Mouse (Mus musculus) forebrain, embryonic 12.5 days (tissue): Measurements from ENCODE around the gene Pnpla2. TPM values are rescaled to one million over a fixed set of nuclear protein-coding genes. Genes with fewer than 3 reads are reported as not detected.

Source experiments
- ATAC-seq: fragments of 200-750 bp; cut with Nextera tagmentation; 2 replicates; pipeline ENCODE4 v1.8.0; 2017; ENCODE audit warnings: moderate TSS enrichment; ENCODE audit not compliant: low FRiP score
- H3K27ac ChIP-seq: fragments of 300-500 bp; sonication (generic); 2 replicates; pipeline ENCODE4 v1.5.1; 2016; ENCODE audit warnings: mild to moderate bottlenecking
- H3K27me3 ChIP-seq: fragments of 300-500 bp; sonication (generic); 2 replicates; pipeline ENCODE4 v1.6.1; 2016; ENCODE audit warnings: mild to moderate bottlenecking
- H3K36me3 ChIP-seq: fragments of 300-500 bp; sonication (generic); replicated peaks from 2 replicates; pipeline ENCODE4 v1.6.1; 2016; ENCODE audit warnings: mild to moderate bottlenecking
- H3K4me1 ChIP-seq: fragments of 300-500 bp; sonication (generic); 2 replicates; pipeline ENCODE4 v1.6.1; 2016
- H3K4me2 ChIP-seq: fragments of 300-500 bp; sonication (generic); 2 replicates; pipeline ENCODE4 v1.6.1; 2016; ENCODE audit warnings: mild to moderate bottlenecking, moderate library complexity
- H3K4me3 ChIP-seq: fragments of 300-500 bp; sonication (generic); replicated peaks from 2 replicates; pipeline ENCODE4 v1.5.1; 2016; ENCODE audit warnings: mild to moderate bottlenecking
- H3K9ac ChIP-seq: fragments of 300-500 bp; sonication (generic); 2 replicates; pipeline ENCODE4 v1.6.1; 2016; ENCODE audit warnings: mild to moderate bottlenecking
- H3K9me3 ChIP-seq: fragments of 300-500 bp; sonication (generic); 2 replicates; pipeline ENCODE4 v1.6.1; 2016
- WGBS: fragments of 180-500 bp; shearing (Covaris S2); methylation state at CpG from one replicate; pipeline ENCODE4 v1.1.7; 2016; 5-methylcytosine and 5-hydroxymethylcytosine counted together
- polyA plus RNA-seq: library from polyadenylated mRNA; unstranded; fragments of >200 nt; fragmentation: Nextera tagmentation; extraction: Ambion mirVana; gene quantifications from 2 replicates; pipeline ENCODE4 v1.2.1, GENCODE M21; 2016

Pnpla2 gene
- polyA plus RNA-seq, 1 experiment from 2014 or later, result 16.2 TPM

DNA sequence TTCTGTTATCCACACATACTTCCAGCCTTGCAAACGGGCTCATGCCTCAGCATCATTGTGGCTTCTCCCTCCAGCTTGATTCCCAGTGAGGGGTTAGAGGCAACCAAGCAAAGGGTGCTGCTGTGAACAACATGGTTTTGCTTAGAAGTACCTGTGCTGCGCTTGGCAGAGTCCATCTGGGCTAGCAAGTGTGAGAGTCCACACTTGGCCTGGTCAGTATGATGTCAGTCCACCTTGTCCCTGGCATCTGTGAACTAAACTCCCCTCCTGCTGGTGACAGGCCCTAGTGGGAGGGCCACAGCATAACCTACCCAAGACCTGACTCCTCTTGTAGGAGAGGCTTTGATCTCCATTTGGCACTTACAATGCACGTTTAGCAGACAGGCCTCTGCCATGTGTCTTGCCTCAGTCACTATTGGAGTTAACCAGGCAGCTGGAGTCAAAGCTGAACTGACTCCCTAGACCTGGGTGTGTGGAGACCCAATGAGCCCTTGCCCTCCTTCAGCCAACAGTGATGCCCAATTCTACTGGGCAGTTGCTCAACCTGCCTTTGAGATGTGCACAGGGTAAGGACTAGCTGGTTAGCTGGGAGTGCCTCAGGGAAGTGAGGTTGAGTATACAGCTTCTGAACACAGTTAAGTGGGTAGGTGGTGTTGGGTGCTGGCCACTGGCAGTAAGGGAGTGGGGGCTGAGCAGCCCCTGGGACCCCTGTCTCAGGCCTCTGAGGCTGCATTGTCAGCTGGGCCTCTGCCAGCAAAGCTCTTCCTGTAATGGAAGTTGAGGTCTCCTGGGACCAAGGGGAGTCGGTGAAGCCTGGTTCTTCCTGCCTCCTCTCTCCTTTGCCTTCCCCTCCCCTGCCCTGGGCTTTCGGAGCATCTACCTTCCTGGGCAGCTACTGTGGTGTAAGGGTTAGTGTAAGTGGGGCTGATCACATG, 29.5 kb downstream of the Pnpla2 start:
- 81% methylated on average over 5 of the region's 5 CpGs for WGBS
- ATAC-seq, result no peak
- Histone ChIP-seq H3K36me3 (no peaks in the 10 kb centered on the region), H3K9ac (no peak overlapping the region), H3K4me2 (no peak overlapping the region), H3K9me3 (no peaks in the 10 kb centered on the region), H3K4me3 (no peak overlapping the region), H3K27ac (no peak overlapping the region), H3K27me3 (peaks cover 30% of the 10 kb centered on the region), H3K4me1 (peaks cover 25% of the 10 kb centered on the region)

DNA sequence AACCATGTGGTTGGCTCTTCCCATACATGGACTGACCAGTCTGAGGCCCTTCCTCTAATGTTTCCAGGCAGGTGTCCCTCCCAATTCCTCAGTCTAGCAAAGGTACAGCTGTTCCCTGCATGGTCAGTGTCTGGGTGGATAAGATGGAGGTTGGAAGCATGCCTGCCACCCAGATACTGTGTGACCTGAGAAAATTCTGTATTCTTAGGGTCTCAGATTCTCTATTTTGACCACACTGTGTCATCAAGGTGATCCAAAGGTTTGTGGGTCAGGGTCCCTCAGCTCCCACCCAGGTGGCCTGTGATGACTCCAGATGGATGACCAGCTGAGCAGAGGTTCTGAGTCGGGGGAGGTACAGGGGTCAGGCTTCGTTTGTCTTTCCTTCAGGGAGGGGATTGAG, 30.2 kb downstream of the Pnpla2 start:
- H3K9ac ChIP-seq, result no peak overlapping the region
- H3K9me3 ChIP-seq, result no peaks in the 10 kb centered on the region
- WGBS, result 70% methylated on average over 2 of the region's 2 CpGs
- no peak for ATAC-seq
- peaks cover 25% of the 10 kb centered on the region for H3K4me1 ChIP-seq
- H3K4me2 ChIP-seq, result no peak overlapping the region
- H3K27ac ChIP-seq, result no peak overlapping the region
- no peaks in the 10 kb centered on the region for H3K36me3 ChIP-seq
- H3K4me3 ChIP-seq, result no peak overlapping the region
- H3K27me3 ChIP-seq, result peaks cover 28% of the 10 kb centered on the region

DNA sequence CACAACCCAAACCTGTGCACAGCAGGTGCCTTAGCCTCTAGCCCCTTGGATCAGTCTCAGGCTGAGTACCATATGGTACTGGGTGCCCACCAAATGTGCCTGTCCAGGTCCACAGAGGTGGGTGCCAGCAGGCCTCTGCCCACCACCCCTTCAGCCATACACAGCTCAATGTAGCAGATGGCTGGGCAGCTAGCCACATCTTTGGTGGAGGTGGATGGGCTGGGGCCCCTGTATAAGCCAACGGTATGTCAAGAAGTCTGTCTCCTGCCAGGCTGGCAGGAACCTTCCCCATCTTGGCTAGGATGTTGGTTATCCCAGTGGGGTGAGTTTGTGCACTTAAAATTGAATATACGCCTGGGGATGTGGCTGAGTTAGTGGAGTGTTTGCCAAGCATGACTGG, 30.6 kb downstream of the Pnpla2 start:
- H3K36me3 ChIP-seq, result no peaks in the 10 kb centered on the region
- H3K27me3 ChIP-seq, result peaks cover 25% of the 10 kb centered on the region
- WGBS, result 87% methylated on average over 2 of the region's 2 CpGs
- ATAC-seq, result no peak
- no peak overlapping the region for H3K4me2 ChIP-seq
- no peak overlapping the region for H3K9ac ChIP-seq
- H3K9me3 ChIP-seq, result no peaks in the 10 kb centered on the region
- H3K4me3 ChIP-seq, result no peak overlapping the region
- H3K27ac ChIP-seq, result no peak overlapping the region
- peaks cover 25% of the 10 kb centered on the region for H3K4me1 ChIP-seq

DNA sequence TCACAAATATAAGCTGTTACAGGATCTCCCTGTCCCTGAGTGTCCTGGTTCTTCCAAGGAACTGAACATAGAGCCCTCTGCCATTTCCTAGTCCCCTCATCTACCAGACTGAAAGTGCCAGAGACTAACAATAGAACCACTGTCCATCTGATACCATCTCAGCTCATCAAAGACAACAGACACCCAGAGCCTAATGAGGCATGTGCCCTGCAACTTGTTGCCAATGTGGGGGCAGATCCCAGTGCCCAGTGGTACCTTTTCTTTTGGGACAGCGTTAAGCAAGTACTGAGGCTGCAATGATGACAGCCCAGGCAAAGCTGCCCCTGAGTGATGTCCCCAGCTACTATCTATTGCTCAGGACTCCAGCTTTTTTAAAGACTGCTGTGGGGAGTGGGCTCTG, 31.2 kb downstream of the Pnpla2 start:
- no peak overlapping the region for H3K4me3 ChIP-seq
- no peak overlapping the region for H3K9ac ChIP-seq
- WGBS, result 86% methylated on average over 1 of the region's 1 CpGs

DNA sequence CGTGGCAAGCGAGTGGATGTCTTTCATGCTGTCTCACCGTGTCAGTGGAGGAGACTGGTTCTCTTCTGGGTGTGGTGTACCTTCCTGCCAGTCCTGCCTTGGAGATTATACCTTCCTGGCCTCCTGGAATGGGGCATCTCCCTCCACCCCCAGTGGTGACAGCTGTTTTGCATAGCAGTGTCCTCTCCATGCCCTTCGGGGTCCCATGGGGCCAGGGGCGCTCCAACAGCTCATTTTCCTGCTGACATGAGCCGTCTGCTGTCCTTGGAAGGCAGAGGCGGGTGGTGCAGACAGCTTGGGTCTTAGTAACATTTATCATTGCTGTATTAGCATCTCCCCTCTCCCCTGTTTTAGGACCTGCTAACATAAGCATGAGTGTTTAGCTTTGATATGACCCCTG, 32.1 kb downstream of the Pnpla2 start:
- Histone ChIP-seq H3K27ac (no peak overlapping the region), H3K4me3 (no peak overlapping the region), H3K4me2 (no peak overlapping the region), H3K9me3 (no peaks in the 10 kb centered on the region), H3K27me3 (peaks cover 18% of the 10 kb centered on the region), H3K9ac (no peak overlapping the region), H3K4me1 (peaks cover 13% of the 10 kb centered on the region), H3K36me3 (0 out of 2 replicates have a peak, but pooled peaks cover 7% of the 10 kb centered on the region)
- WGBS, result 89% methylated on average over 7 of the region's 7 CpGs
- no peak for ATAC-seq

More for the DNA sequence above, 31.2 kb downstream of the Pnpla2 start:
- peaks cover 20% of the 10 kb centered on the region for H3K4me1 ChIP-seq
- no peak overlapping the region for H3K27ac ChIP-seq
- ATAC-seq, result no peak
- H3K4me2 ChIP-seq, result no peak overlapping the region
- H3K36me3 ChIP-seq, result no peaks in the 10 kb centered on the region
- H3K27me3 ChIP-seq, result peaks cover 24% of the 10 kb centered on the region
- no peaks in the 10 kb centered on the region for H3K9me3 ChIP-seq

DNA sequence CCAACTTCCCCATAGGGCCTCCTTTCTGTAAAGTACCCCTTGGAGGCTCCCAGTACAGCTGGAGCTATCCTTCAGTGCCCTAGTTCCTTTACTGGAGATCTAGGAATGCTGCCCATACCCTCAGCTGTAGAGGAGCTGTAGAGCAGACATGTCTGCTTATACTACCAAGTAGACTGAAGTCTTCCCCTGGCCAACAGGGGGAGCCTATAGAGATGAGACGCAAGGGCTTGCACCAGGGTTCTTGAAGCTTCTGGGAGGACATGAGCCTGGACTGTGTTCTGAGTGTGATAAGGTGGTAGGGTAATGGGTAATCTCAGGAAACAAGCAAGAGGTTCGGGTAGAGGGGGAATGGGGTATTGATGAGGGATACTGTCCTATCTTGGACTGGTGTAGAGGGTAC, 36.2 kb downstream of the Pnpla2 start:
- Histone ChIP-seq H3K27me3 (no peaks in the 10 kb centered on the region), H3K4me1 (no peaks in the 10 kb centered on the region), H3K4me3 (no peak overlapping the region), H3K9me3 (no peaks in the 10 kb centered on the region), H3K27ac (no peak overlapping the region), H3K4me2 (no peak overlapping the region), H3K9ac (no peak overlapping the region), H3K36me3 (peaks cover 20% of the 10 kb centered on the region; the same call in 1 of the 2 replicates)
- no peak for ATAC-seq
- 77% methylated on average over 2 of the region's 2 CpGs for WGBS

DNA sequence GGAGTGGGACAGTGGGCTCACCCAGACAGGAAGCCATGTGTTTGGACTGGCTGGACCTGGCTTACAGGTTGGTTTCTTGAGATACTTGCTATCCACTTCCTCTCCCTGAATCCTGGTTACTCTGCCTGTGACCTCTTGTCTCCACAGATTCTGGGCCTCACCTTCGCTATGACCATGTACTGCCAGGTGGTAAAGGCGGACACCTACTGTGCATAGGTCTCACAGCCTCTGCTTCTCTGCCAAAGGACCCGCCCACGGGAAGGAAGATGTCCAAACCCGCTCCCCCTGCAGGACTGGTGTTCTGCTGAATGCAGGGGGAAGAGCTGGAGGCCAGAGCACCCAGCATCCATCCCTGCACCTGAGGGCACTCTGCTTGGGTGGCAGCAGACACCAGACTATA, 37.7 kb downstream of the Pnpla2 start:
- peaks cover 22% of the 10 kb centered on the region; the same call in 1 of the 2 replicates for H3K36me3 ChIP-seq
- no peak overlapping the region for H3K9ac ChIP-seq
- no peak overlapping the region for H3K4me3 ChIP-seq
- no peaks in the 10 kb centered on the region for H3K9me3 ChIP-seq
- no peak overlapping the region for H3K27ac ChIP-seq
- H3K4me2 ChIP-seq, result no peak overlapping the region
- no peak for ATAC-seq
- no peaks in the 10 kb centered on the region for H3K4me1 ChIP-seq
- WGBS, result 89% methylated on average over 5 of the region's 5 CpGs
- H3K27me3 ChIP-seq, result no peaks in the 10 kb centered on the region

DNA sequence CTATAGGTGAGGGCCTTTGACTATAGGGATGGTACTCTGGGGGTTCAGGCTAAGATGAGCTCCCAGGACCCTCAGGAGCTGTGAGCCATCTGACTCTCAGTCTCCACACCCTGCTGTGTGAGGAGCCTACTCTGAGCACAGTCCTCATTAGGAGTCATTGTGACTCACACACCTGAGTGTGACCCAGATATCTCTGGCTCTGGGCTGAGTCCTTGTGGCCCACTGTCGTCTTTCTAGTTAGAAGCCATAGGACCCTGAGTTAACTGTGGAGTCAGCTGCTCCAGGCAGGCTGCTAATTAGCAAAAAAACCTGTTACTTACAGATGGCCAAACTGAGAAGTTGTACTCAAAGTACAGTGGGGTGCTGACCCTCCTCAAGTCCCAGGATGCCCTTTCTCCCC, 38.7 kb downstream of the Pnpla2 start:
- no peak overlapping the region for H3K4me3 ChIP-seq
- WGBS, result 89% methylated on average over 1 of the region's 1 CpGs
- H3K9me3 ChIP-seq, result no peaks in the 10 kb centered on the region
- peaks cover 22% of the 10 kb centered on the region; the same call in 1 of the 2 replicates for H3K36me3 ChIP-seq
- H3K9ac ChIP-seq, result no peak overlapping the region
- H3K4me2 ChIP-seq, result no peak overlapping the region
- no peak for ATAC-seq
- no peaks in the 10 kb centered on the region for H3K27me3 ChIP-seq
- no peaks in the 10 kb centered on the region for H3K4me1 ChIP-seq
- H3K27ac ChIP-seq, result no peak overlapping the region

DNA sequence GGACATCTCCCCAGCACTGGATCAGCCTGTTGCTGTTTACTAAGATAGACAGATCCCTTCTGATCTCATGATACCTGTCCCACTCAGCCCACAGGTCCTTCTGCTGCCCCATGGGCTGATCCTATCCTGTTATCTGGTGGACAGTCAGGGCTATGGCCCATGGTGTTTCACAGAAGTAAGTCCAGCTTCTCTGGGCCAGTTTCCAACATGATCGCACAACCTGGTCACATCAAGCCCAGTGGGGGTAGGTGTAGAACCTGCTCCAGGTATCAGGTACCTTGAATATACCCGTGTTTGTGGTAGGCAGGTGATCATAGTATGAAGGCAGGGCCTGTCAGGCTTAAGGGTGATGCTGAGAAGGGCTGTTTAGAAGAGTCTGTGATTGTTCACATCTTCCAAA, 40.4 kb downstream of the Pnpla2 start:
- Histone ChIP-seq H3K9ac (no peak overlapping the region), H3K4me3 (no peak overlapping the region), H3K4me2 (no peak overlapping the region), H3K27me3 (no peaks in the 10 kb centered on the region), H3K27ac (no peak overlapping the region), H3K4me1 (no peaks in the 10 kb centered on the region), H3K9me3 (no peaks in the 10 kb centered on the region), H3K36me3 (peaks cover 29% of the 10 kb centered on the region; the same call in 1 of the 2 replicates)
- ATAC-seq, result no peak
- 77% methylated on average over 2 of the region's 2 CpGs for WGBS

DNA sequence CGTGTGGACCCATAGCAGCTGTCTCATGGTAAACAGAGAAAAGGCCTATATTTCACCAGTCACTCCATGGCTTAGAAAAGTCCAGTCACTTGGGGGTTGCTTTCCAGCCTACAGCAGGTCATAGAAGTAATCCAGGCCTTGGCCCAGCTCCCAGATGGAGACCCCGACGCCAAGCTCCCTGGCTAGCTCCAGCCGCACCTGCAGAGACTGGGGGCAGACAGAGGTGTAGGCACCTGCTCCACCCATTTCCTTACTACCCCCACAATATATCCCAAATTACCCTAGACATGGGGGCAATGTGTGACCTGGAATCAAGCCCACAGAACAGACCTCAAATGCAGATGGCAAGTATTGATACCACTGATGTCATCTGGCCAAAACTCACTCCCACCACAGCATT, 40.9 kb downstream of the Pnpla2 start:
- no peaks in the 10 kb centered on the region for H3K4me1 ChIP-seq
- no peak overlapping the region for H3K9ac ChIP-seq
- H3K4me3 ChIP-seq, result no peak overlapping the region
- no peaks in the 10 kb centered on the region for H3K27me3 ChIP-seq
- WGBS, result 83% methylated on average over 4 of the region's 4 CpGs
- no peak for ATAC-seq
- peaks cover 29% of the 10 kb centered on the region; the same call in 1 of the 2 replicates for H3K36me3 ChIP-seq
- H3K4me2 ChIP-seq, result no peak overlapping the region
- no peak overlapping the region for H3K27ac ChIP-seq
- H3K9me3 ChIP-seq, result no peaks in the 10 kb centered on the region

DNA sequence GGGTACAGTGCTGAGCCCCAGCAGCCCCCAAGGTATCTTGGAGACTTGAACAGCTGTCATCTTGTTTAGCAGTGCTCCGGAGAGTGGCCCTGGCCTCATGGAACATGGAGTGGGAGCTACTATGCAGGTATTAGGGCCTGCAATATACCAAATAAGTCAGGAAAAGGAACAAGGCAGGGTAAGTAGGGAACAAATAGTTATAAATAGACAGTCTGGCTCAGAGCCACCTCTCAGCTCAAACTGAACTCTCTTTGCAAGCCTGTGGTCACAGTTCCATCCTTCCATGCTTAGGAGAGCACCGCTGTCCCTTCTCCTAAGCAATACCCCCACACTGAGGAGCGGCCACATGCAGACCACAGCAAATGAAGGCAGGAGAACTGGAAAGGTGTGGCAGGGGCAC, 42.6 kb downstream of the Pnpla2 start:
- H3K36me3 ChIP-seq, result peaks cover 24% of the 10 kb centered on the region
- no peaks in the 10 kb centered on the region for H3K9me3 ChIP-seq
- ATAC-seq, result no peak
- H3K4me3 ChIP-seq, result no peak overlapping the region
- H3K9ac ChIP-seq, result no peak overlapping the region
- no peaks in the 10 kb centered on the region for H3K27me3 ChIP-seq
- H3K4me2 ChIP-seq, result no peak overlapping the region
- no peaks in the 10 kb centered on the region for H3K4me1 ChIP-seq
- H3K27ac ChIP-seq, result no peak overlapping the region
- 89% methylated on average over 3 of the region's 3 CpGs for WGBS

DNA sequence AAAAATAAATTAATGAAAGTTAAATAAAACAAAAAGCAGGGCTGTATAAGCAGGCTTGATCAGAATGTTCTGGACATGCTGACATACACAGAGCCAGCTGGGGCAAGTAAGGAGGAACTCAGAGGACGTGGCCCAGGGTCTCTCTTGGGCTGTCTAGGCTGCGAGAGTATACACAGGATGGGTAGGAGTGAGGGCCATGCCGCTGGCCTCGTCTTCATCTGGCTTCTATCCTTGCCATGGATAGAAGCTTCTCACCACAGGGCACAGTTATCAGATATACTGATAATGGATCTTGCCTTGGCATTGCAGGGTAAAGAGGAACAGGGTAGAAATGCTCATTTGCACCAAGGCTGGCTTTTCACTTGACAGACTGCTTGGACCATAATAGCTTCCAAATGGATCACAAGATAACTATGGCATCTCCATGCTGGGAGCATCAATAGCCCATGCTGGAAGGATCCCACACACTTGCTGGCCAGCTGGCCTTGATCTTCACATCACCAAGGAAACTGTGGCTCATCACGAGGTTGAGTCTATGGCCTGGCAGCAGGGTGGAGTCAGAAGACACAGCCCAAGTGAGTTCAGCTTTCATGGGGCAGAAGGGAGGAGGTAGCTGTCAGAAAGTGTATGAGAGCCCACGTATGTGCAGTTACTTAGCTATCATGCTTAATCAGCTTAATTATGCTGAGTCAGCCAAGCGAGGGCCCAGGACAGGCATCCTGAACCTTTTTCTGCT, 47.0 kb downstream of the Pnpla2 start:
- Histone ChIP-seq H3K4me2 (no peak overlapping the region), H3K36me3 (peaks cover 15% of the 10 kb centered on the region), H3K4me1 (no peaks in the 10 kb centered on the region), H3K27me3 (no peaks in the 10 kb centered on the region), H3K9me3 (no peaks in the 10 kb centered on the region), H3K9ac (no peak overlapping the region), H3K4me3 (no peak overlapping the region), H3K27ac (no peak overlapping the region)
- WGBS, result 94% methylated on average over 7 of the region's 7 CpGs
- ATAC-seq, result no peak
